Mouse (Mus musculus) hindbrain, embryonic 14.5 days (tissue): Measurements from ENCODE around the gene Slc25a16. TPM values are rescaled to one million over a fixed set of nuclear protein-coding genes. Genes with fewer than 3 reads are reported as not detected.
"Not testable (repeated sequence)": the region's sequence is repeated elsewhere in the genome, so short reads cannot be mapped to it uniquely, and the experiment has no call there.

Source experiments
- ATAC-seq: fragments of 200-750 bp; cut with Nextera tagmentation; 2 replicates; pipeline ENCODE4 v1.8.0; 2017; ENCODE audit warnings: moderate number of reproducible peaks, mild to moderate bottlenecking, moderate TSS enrichment, moderate library complexity; ENCODE audit not compliant: low FRiP score
- DNase-seq: peaks from one replicate; pipeline ENCODE4 v3.0.0-alpha.2; 2015; ENCODE audit warnings: low spot score
- H3K27ac ChIP-seq: fragments of 300-500 bp; sonication (generic); 2 replicates; pipeline ENCODE4 v1.5.1; 2014; ENCODE audit warnings: mild to moderate bottlenecking, moderate library complexity
- H3K27me3 ChIP-seq: fragments of 300-500 bp; sonication (generic); 2 replicates; pipeline ENCODE4 v1.6.1; 2014; ENCODE audit warnings: mild to moderate bottlenecking, low read length, mixed read lengths; ENCODE audit not compliant: control insufficient read depth, insufficient read depth
- H3K36me3 ChIP-seq: fragments of 300-500 bp; sonication (generic); replicated peaks from 2 replicates; pipeline ENCODE4 v1.6.1; 2014; ENCODE audit not compliant: control insufficient read depth, insufficient read depth
- H3K4me1 ChIP-seq: fragments of 300-500 bp; sonication (generic); replicated peaks from 2 replicates; pipeline ENCODE4 v1.6.1; 2014; ENCODE audit warnings: antibody characterized with exemption, low read length, mixed read lengths; ENCODE audit not compliant: control insufficient read depth, insufficient read depth
- H3K4me2 ChIP-seq: fragments of 300-500 bp; sonication (generic); replicated peaks from 2 replicates; pipeline ENCODE4 v1.6.1; 2014; ENCODE audit warnings: mild to moderate bottlenecking, moderate library complexity
- H3K4me3 ChIP-seq: fragments of 300-500 bp; sonication (generic); replicated peaks from 2 replicates; pipeline ENCODE4 v1.5.1; 2014; ENCODE audit warnings: mild to moderate bottlenecking, low read length
- H3K9ac ChIP-seq: fragments of 300-500 bp; sonication (generic); 2 replicates; pipeline ENCODE4 v1.6.1; 2014
- H3K9me3 ChIP-seq: fragments of 300-500 bp; sonication (generic); 2 replicates; pipeline ENCODE4 v1.6.1; 2016; ENCODE audit warnings: low read length; ENCODE audit not compliant: control insufficient read depth
- WGBS: fragments of 180-500 bp; shearing (Covaris S2); extraction: QIAGEN DNeasy Blood & Tissue Kit; methylation state at CpG from one replicate; pipeline ENCODE4 v1.1.7; 2014; 5-methylcytosine and 5-hydroxymethylcytosine counted together
- polyA plus RNA-seq: library from polyadenylated mRNA; unstranded; fragments of >200 nt; fragmentation: Nextera tagmentation; extraction: Ambion mirVana; gene quantifications from 2 replicates; pipeline ENCODE4 v1.2.1, GENCODE M21; 2014

Slc25a16 gene
- polyA plus RNA-seq, 1 experiment from 2014 or later, result 17.0 TPM

DNA sequence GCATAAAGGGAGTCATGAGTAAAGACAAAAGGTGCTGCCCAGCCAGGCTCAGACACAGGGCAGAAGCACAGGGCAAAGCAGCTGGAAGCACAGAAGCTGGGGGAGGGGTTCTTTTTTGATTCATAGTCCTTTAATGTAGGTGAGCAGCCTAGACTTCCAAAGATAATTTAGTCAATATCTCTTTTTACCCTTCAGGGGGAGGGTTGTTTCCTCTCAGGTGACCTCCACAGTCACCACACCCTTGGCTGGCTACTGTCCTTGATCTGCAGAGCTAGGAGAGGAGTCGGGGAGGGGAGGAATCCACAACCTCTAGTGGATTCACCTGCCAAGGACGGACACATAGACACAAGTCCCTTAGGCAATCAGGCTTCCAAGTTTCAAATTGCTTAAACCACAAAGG lies 22.4 kb upstream of the Slc25a16 start:
- H3K4me3 ChIP-seq, result no peak overlapping the region
- H3K36me3 ChIP-seq, result no peaks in the 10 kb centered on the region
- H3K9ac ChIP-seq, result no peak overlapping the region
- 77% methylated on average over 2 of the region's 2 CpGs for WGBS
- ATAC-seq (no peak), DNase-seq (no peak)
- no peaks in the 10 kb centered on the region for H3K4me1 ChIP-seq
- H3K4me2 ChIP-seq, result no peak overlapping the region
- no peaks in the 10 kb centered on the region for H3K9me3 ChIP-seq
- H3K27me3 ChIP-seq, result no peaks in the 10 kb centered on the region
- H3K27ac ChIP-seq, result no peak overlapping the region

- Histone ChIP-seq H3K27ac (no peak overlapping the region), H3K9ac (no peak overlapping the region), H3K4me2 (no peak overlapping the region), H3K36me3 (no peaks in the 10 kb centered on the region), H3K27me3 (no peaks in the 10 kb centered on the region), H3K9me3 (no peaks in the 10 kb centered on the region), H3K4me1 (no peaks in the 10 kb centered on the region), H3K4me3 (no peak overlapping the region)
- DNase-seq, result no peak
- no peak for ATAC-seq
- WGBS, result over 99% methylated on average over 4 of the region's 4 CpGs
These were observed 20.3 kb upstream of the Slc25a16 start for GRCm38 (mm10) chr10:62900144-62900543.

DNA sequence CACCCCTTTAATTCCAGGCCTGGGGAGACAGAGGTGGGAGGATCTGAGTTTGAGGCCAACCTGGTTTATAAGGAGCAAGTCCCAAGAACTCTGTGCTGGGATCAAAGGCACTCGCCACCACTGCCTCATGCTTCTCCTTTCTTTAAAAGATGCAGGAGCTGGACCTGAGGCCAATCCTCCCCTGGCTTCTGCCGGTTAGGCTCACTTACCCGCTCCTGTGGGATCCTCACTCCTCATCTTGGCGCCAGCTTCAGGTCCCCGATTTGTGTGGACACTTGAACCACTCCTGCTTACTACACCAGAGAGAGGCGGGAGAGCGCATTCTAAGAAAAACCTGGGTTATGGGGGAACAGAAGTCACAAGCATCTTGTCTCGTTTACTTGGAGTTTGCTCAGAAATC lies 18.6 kb upstream of the Slc25a16 start:
- Histone ChIP-seq H3K36me3 (no peaks in the 10 kb centered on the region), H3K27me3 (no peaks in the 10 kb centered on the region), H3K4me2 (no peak overlapping the region), H3K4me3 (no peak overlapping the region), H3K4me1 (no peaks in the 10 kb centered on the region), H3K9me3 (no peaks in the 10 kb centered on the region), H3K27ac (no peak overlapping the region), H3K9ac (no peak overlapping the region)
- WGBS, result 52% methylated on average over 8 of the region's 8 CpGs
- no peak for DNase-seq
- no peak for ATAC-seq

DNA sequence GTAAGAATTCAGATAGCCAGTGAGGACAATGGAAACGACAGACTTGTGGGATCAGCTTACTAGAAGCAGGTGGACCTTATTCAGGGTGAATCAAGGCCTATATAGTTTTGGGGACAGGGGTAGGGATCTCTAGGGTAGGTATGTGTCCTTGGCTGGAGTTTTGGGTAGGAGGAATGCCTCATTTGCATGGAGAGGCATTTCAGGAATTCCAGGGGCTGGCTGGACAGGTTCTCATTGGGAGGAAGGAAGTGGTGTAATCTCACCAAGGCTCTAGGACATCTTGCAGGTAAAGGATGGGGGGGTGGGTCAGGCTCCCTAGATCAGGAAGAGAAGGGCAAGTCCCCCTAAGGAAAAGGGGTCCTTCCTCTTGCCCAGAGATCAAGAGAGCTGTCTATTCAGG lies 17.6 kb upstream of the Slc25a16 start:
- Histone ChIP-seq H3K4me3 (no peak overlapping the region), H3K4me2 (no peak overlapping the region), H3K4me1 (no peaks in the 10 kb centered on the region), H3K36me3 (no peaks in the 10 kb centered on the region), H3K9me3 (no peaks in the 10 kb centered on the region), H3K9ac (no peak overlapping the region), H3K27ac (no peak overlapping the region), H3K27me3 (no peaks in the 10 kb centered on the region)
- no peak for ATAC-seq
- DNase-seq, result no peak
- WGBS, result 64% methylated on average over 1 of the region's 1 CpGs

GRCm38 (mm10) chr10:62906336-62906735 lies 14.1 kb upstream of the Slc25a16 start:
- ATAC-seq, result no peak
- DNase-seq, result no peak
- WGBS, result 91% methylated on average over 7 of the region's 7 CpGs
- Histone ChIP-seq H3K4me2 (no peak overlapping the region), H3K36me3 (no peaks in the 10 kb centered on the region), H3K4me1 (no peaks in the 10 kb centered on the region), H3K27ac (no peak overlapping the region), H3K27me3 (no peaks in the 10 kb centered on the region), H3K4me3 (no peak overlapping the region), H3K9ac (no peak overlapping the region), H3K9me3 (no peaks in the 10 kb centered on the region)

- not testable (repeated sequence) for ATAC-seq, H3K4me1 ChIP-seq, H3K36me3 ChIP-seq, H3K27ac ChIP-seq, H3K9ac ChIP-seq, H3K9me3 ChIP-seq, H3K4me2 ChIP-seq, DNase-seq, H3K27me3 ChIP-seq, H3K4me3 ChIP-seq
- WGBS, result no CpG with 5 or more reads among the region's 1 CpGs
These were observed 11.5 kb upstream of the Slc25a16 start, which contains the start of gene Tet1 for GRCm38 (mm10) chr10:62908896-62909295. TSS of gene Tet1 (minus strand) at chr10:62908996.

- 93% methylated on average over 2 of the region's 2 CpGs for WGBS
- H3K36me3 ChIP-seq, result no peaks in the 10 kb centered on the region
- H3K9ac ChIP-seq, result no peak overlapping the region
- no peak overlapping the region for H3K4me3 ChIP-seq
- no peaks in the 10 kb centered on the region for H3K4me1 ChIP-seq
- no peaks in the 10 kb centered on the region for H3K9me3 ChIP-seq
- H3K27me3 ChIP-seq, result no peaks in the 10 kb centered on the region
- H3K27ac ChIP-seq, result no peak overlapping the region
- ATAC-seq, result no peak
- no peak for DNase-seq
- H3K4me2 ChIP-seq, result no peak overlapping the region
These were observed 9.3 kb upstream of the Slc25a16 start for GRCm38 (mm10) chr10:62911120-62911519.

DNA sequence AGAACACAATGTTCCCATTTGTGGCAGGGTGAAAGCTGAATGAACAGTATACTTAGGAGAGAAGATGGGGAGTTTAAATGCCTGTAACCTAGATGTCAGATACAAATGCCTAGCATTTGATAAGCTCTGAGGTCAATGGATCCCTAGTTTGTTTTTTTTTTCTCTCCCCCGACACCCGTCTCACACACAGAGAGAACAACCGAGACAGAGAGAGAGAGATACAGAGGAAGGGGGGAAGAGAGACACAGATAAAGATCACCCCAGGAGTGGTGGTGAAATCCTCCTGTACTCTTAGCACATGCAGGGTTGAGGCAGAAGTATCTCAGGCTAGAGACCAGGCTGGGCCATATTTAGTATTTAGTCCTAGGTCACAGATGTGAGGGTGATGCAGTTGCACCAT lies 1.4 kb upstream of the Slc25a16 start:
- no peak overlapping the region for H3K27ac ChIP-seq
- no peak overlapping the region for H3K4me2 ChIP-seq
- WGBS, result 81% methylated on average over 3 of the region's 3 CpGs
- H3K4me1 ChIP-seq, result peaks cover 13% of the 10 kb centered on the region
- DNase-seq, result no peak
- no peak overlapping the region for H3K9ac ChIP-seq
- no peaks in the 10 kb centered on the region for H3K27me3 ChIP-seq
- H3K9me3 ChIP-seq, result no peaks in the 10 kb centered on the region
- H3K4me3 ChIP-seq, result no peak overlapping the region
- no peak for ATAC-seq
- H3K36me3 ChIP-seq, result no peaks in the 10 kb centered on the region

- Histone ChIP-seq H3K4me1 (peaks cover 13% of the 10 kb centered on the region), H3K27ac (peak overlapping the region; percentile 87), H3K27me3 (no peaks in the 10 kb centered on the region), H3K36me3 (no peaks in the 10 kb centered on the region), H3K9ac (peak overlapping the region; percentile 95), H3K9me3 (no peaks in the 10 kb centered on the region), H3K4me3 (peak overlapping the region; percentile 95), H3K4me2 (peak overlapping the region; percentile 97)
- under 1% methylated on average over 26 of the region's 29 CpGs for WGBS
- peak; percentile 74 for ATAC-seq
- peak; percentile 35 for DNase-seq
These were observed 328 bp downstream of the Slc25a16 start for GRCm38 (mm10) chr10:62920766-62921156.

- Histone ChIP-seq H3K27me3 (no peaks in the 10 kb centered on the region), H3K9me3 (no peaks in the 10 kb centered on the region), H3K9ac (no peak overlapping the region), H3K27ac (no peak overlapping the region), H3K4me2 (no peak overlapping the region), H3K4me1 (peaks cover 13% of the 10 kb centered on the region), H3K36me3 (peaks cover 13% of the 10 kb centered on the region), H3K4me3 (no peak overlapping the region)
- WGBS, result 87% methylated on average over 4 of the region's 4 CpGs
- ATAC-seq (no peak), DNase-seq (no peak)
These were observed 3.7 kb downstream of the Slc25a16 start for GRCm38 (mm10) chr10:62924096-62924635.
